Mouse (Mus musculus) brain, embryonic 14.5 days (tissue): ENCODE measurements at regions not wholly inside any gene's neighbourhood (a gene's known extent, or its start where the extent isn't known, plus 50 kb on each side); places are given as distances from the start of the nearest gene placed in this dataset.

Experiments
- CTCF ChIP-seq: fragments of 200-500 bp; IDR thresholded peaks from 2 replicates; pipeline ENCODE4 v1.5.1; 2012; ENCODE audit warnings: inconsistent platforms, mild to moderate bottlenecking, moderate library complexity, borderline replicate concordance; ENCODE audit not compliant: insufficient read depth, insufficient read length; ENCODE audit errors: extremely low read depth
- POLR2A ChIP-seq: fragments of 200-500 bp; IDR thresholded peaks from 2 replicates; pipeline ENCODE4 v1.6.1; 2012; ENCODE audit warnings: mild to moderate bottlenecking, inconsistent platforms, borderline replicate concordance; ENCODE audit not compliant: poor library complexity, insufficient read depth, insufficient read length, severe bottlenecking; ENCODE audit errors: extremely low read depth

GRCm38 (mm10) chr10:95003621-95004020 is 59.0 kb upstream of the Plxnc1 start:
- TF ChIP-seq POLR2A: no peak
- no peak for TF ChIP-seq CTCF
